Mouse (Mus musculus) cerebellum, adult 11-12 months (tissue): ENCODE results near the gene Nr2f1.
"Not testable (repeated sequence)": the region's sequence is repeated elsewhere in the genome, so short reads cannot be mapped to it uniquely, and the experiment has no call there.

Experiments
- DNase-seq: peaks from one replicate; pipeline ENCODE4 v3.0.0; 2022

Nr2f1 gene

DNA sequence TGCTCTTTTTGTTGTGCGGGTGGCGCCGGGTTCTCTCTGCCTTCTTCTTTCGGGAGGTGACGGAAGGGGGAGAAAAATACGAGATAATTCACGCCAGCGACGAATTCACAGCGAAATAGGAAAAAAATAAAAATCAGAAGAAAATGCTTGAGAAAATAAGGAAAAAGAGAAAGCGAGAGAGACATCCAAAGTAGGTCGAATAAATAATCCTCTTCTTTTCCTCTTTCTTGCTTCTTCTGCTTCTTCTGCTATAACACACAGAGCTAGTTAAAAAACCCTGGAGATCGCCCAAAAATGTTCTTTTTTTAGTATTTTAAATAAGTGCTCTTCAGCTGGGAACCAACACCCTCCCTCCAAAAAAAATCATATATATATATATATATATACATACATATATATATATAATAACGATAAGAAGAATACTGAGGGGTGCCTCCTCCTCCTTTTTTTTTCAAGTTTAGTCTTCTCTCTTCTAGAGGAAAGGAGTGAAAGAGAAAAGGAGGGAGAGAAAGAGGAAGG lies at the start of gene Nr2f1:
TSS of gene Nr2f1 (minus strand) at position 116 of the 519 bp plus-strand sequence.
- no peak for DNase-seq

- no peak for DNase-seq
Observed at GRCm38 (mm10) chr13:78221680-78222079, 22.1 kb upstream of the Nr2f1 start.

DNA sequence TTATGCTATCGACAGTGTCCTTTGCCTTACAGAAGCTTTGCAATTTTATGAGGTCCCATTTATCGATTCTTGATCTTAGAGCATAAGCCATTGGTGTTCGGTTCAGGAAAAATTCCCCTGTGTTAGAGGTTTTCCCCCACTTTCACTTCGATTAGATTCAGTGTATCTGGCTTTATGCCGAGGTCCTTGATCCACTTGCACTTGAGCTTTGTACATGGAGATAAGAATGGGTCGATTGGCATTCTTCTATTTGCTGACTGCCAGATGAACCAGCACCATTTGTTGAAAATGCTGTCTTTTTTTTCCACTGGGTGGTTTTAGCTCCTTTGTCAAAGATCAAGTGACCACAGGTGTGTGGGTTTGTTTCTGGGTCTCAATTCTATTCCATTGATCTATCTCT lies 20.7 kb upstream of the Nr2f1 start:
- not testable (repeated sequence) for DNase-seq

DNA sequence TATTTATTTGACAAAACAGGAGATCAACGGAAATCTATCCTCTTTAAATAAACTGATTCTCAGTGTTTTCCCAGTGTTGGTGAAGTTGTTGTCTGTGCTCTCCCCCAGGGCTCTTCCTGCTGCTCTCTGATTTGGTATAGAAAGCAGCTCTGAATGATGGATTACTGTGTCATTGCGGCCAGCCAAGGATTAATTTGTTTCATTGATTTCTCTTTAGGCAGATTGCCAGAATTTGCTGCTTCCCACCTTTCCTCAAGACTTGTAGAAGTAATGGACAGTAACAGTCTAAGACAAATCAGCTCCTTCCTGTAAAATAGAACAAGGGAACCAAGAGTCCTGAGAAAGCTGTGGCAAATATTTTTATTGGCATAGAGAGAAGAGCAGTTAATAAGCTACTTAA lies 15.7 kb upstream of the Nr2f1 start:
- DNase-seq, result no peak

GRCm38 (mm10) chr13:78213155-78213554 lies 13.6 kb upstream of the Nr2f1 start:
- no peak for DNase-seq

DNA sequence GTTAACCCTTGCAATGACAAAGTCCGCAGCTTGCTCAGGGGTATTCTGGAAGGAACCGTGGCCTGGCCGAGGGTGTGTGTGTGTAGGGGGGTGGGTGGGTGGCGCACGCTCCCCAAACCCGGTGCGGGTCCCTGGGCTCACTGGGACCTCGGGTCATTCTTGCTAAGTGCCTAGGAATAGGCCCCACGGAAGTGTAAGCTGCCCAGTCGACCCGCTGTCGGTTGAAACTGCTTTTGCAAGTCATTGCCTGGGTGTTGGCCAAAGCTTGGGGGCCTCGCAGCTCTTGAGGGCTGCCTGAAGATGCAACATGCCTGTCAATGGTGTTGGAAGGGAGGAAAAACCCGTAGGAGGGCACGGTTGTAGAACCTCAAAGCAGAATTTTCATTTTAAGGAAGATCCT lies 12.6 kb upstream of the Nr2f1 start:
- DNase-seq, result no peak

GRCm38 (mm10) chr13:78211231-78212010 lies 11.9 kb upstream of the Nr2f1 start:
- DNase-seq, result no peak

GRCm38 (mm10) chr13:78210748-78211089 lies 11.2 kb upstream of the Nr2f1 start:
- no peak for DNase-seq

- DNase-seq, result no peak
Observed at GRCm38 (mm10) chr13:78210029-78210747, 10.6 kb upstream of the Nr2f1 start.

DNA sequence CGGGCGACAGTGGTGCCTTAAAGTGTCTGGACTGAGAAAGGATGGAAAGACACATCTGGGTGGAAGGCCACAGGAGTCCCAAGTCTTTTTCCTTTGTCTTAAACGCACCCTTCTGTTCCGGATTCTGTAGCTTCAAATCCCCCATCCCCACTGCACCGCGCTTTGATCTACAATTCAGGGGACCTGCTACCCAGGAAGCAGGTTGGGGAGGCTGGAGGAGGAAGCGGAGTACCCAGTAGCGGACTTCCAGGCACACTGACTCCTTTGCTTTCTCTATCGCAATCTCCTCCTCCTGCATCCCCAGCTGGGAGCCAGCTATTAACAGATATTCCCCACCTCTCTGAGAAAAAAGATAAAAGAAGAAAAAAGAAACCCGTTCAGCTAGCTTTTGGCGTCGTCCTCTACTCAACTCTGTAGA lies 10.1 kb upstream of the Nr2f1 start:
- DNase-seq, result no peak

GRCm38 (mm10) chr13:78208689-78209410 lies 9.3 kb upstream of the Nr2f1 start:
- DNase-seq, result no peak

DNA sequence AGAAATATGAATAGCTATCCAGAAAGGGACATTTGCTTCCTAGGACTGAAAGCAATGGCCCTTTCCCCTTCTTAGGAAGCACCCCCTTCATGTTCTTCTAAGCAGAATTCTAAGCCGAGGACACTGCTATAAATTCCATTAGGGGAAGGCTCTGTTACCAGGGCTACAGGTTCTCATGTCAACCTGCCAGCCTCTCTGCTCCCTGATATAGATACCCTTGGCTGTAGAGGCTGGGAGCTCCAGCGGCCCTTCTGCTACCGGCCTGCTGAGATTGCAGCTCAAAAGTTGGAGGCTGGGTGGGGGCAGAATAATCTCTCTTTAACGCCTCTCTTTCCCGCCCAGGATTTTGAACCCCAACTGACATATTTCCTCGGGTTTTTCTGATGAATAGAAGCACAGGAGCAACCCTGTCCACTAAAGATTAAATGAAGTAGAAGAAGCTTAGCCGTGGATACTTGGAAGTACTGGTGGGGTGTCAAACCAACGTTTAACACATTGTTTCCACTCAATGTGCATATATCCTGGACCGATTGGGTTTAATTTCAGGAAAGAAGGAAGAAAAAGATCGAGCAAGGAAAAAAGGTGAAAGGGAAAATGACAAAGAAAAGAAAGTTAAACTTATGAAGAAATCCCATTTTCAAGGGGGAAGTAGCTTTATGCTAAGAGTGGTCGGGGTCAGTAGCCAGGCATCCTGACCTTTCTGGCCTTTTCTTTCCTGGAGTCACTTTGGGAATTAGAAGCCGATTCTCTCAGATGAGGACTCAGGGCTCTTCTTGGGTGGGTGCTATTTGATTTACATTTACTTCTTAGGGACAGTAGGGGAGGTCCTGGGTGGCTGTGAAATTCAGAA lies 8.5 kb upstream of the Nr2f1 start:
- DNase-seq, result no peak

DNA sequence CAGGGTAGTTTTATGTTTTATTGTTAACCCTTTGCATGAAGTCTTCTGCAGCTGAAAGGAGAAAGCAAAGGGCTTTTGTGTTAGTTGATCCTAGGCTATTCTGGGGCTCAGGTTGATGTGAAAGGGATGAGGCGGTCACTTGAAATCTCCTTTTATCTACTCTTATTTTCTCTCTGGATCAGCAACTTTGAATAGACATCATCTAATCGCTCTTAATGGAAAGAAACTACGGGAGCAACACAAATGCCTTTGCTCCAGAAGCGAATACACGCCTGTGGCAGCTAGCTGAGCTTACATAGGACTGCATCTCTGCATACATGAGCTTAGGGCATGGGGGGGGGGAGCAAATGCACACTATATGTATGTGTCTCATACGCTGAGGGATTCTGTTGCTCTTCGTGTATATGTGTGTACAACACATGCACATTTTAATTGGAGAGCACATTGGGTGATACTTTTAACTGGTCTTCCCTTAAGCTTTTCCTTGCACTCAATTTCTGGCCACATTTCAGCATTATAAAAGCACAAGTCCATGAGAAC lies 7.4 kb upstream of the Nr2f1 start:
- no peak for DNase-seq

DNA sequence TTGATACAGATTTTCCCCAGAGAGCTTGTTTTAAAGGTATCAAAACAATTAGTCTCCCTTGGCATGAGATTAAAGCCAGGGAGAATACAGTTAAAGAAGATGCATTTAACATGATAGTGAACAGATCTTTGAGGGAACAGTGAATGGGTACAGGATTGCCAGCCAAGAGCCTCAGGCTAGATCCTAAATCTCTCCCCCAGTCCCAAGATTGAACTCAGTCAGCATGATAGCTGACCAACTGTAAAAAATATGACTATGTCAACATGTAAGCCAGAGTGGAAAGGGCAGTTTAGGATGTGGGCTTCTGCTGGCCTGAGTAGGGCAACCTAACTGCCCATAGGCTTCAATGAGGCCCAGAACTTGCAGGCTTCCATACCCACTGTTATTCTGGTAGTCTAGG lies 5.9 kb upstream of the Nr2f1 start:
- DNase-seq, result no peak

- peak; percentile 83 for DNase-seq
Observed at GRCm38 (mm10) chr13:78203348-78204061, 3.9 kb upstream of the Nr2f1 start.

DNA sequence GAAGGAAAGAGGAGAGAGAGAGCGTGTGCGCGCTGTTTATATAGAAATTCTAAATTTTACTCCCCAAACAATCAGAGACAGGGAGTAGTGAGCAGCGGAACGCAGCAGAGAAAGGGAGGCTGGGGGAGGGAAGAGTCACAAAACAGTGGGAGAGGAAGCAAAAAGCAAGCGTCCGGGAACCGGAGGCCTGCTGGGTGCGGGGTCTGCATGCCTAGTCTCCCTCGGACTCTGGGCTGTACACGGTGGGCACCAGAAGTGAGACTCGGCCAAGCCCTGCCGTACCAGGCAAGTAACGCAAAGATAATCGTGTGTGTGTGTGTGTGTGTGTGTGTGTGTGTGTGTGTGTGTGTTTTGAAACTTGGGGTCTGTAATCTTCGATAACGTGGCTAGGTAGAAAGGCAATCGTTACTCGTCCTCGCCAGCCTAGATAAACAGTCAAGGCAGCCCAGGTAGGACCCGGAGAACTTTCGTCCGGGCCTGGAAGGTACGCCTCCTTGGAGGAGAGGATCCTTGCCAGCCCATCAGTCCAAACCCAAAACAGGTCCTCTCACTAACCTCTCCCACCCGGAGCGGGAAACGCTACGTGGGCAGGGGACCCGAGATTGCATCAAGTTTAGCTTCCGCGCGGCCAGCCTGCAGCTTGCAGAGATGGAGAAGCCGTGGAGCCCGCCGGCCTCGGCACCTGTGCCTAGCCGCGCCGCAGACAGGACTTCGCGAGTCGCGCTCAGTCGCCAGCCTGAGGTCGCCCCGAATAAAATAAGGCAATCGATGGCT lies 3.2 kb upstream of the Nr2f1 start:
- peak; percentile 74 for DNase-seq

GRCm38 (mm10) chr13:78201871-78202565 lies 2.5 kb upstream of the Nr2f1 start:
- DNase-seq, result no peak

- peak; percentile 95 for DNase-seq
Observed at GRCm38 (mm10) chr13:78200991-78201870, 1.7 kb upstream of the Nr2f1 start.

DNA sequence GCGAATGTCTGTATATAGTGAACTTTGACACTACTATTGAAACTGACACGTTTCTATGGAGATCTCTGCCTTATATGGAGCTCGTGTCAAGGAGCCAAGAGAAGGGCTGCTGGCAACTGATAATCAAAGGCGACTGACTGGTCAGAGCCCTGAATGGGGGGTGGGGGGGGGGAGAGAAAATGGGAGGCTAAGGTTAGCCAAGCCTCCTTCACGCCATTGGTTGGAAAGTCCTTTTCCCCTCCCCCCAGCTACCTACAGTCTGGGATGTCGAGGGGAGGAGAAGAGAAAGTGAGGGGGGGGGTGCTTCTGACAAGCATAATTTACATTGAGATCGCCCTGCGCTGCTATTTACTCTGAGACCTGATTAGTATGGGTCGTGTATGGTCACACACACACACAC lies 850 bp upstream of the Nr2f1 start:
- DNase-seq, result peak; percentile 83
